Mouse (Mus musculus): ENCODE measurements at regions not wholly inside any gene's neighbourhood (a gene's known extent, or its start where the extent isn't known, plus 50 kb on each side); places are given as distances from the start of the nearest gene placed in this dataset.
A peak's percentile ranks its signal among the peaks of the same experiment; 100 is the strongest.
"Not testable (repeated sequence)": the region's sequence is repeated elsewhere in the genome, so short reads cannot be mapped to it uniquely, and the experiment has no call there.

- DNase-seq (ENCODE audit: low read depth): not testable (repeated sequence)
Observed at GRCm38 (mm10) chr14:19217916-19218315, 200.8 kb downstream of the Gm21738 start.

- no peak for TF ChIP-seq CTCF (IDR thresholded peaks at IDR 0.05; ENCODE audit: borderline replicate concordance, extremely low read depth, insufficient read depth, insufficient read length)
- no peak for TF ChIP-seq POLR2A (IDR thresholded peaks at IDR 0.05; ENCODE audit: borderline replicate concordance, extremely low read depth, insufficient read depth, insufficient read length, poor library complexity, severe bottlenecking)
- no peak for DNase-seq (ENCODE audit: low read depth)
Observed at GRCm38 (mm10) chr14:19208507-19208906, 210.2 kb downstream of the Gm21738 start.

- not testable (repeated sequence) for DNase-seq (ENCODE audit: low read depth)
Observed at GRCm38 (mm10) chr14:19180203-19180602, 238.5 kb downstream of the Gm21738 start.

- DNase-seq (ENCODE audit: low read depth): not testable (repeated sequence)
Observed at GRCm38 (mm10) chr14:19178060-19178459, 240.7 kb downstream of the Gm21738 start.

GRCm38 (mm10) chr14:19175288-19175687, 243.4 kb downstream of the Gm21738 start:
- TF ChIP-seq CTCF (IDR thresholded peaks at IDR 0.05; ENCODE audit: borderline replicate concordance, extremely low read depth, insufficient read depth, insufficient read length) (peak; percentile 48; the same call in 1 of the 2 replicates), POLR2A (IDR thresholded peaks at IDR 0.05; ENCODE audit: borderline replicate concordance, extremely low read depth, insufficient read depth, insufficient read length, poor library complexity, severe bottlenecking) (no peak)
- DNase-seq (ENCODE audit: low read depth): peak; percentile 4

- DNase-seq (ENCODE audit: low read depth): not testable (repeated sequence)
Observed at GRCm38 (mm10) chr14:19170300-19171022, 248.3 kb downstream of the Gm21738 start.

GRCm38 (mm10) chr14:19166821-19167220, 251.9 kb downstream of the Gm21738 start:
- DNase-seq (ENCODE audit: low read depth): no peak
- TF ChIP-seq POLR2A (IDR thresholded peaks at IDR 0.05; ENCODE audit: borderline replicate concordance, extremely low read depth, insufficient read depth, insufficient read length, poor library complexity, severe bottlenecking) (no peak), CTCF (IDR thresholded peaks at IDR 0.05; ENCODE audit: borderline replicate concordance, extremely low read depth, insufficient read depth, insufficient read length) (no peak)

- not testable (repeated sequence) for DNase-seq (ENCODE audit: low read depth)
Observed at GRCm38 (mm10) chr14:19139875-19140274, 245.8 kb upstream of the Ube2e2 start.

GRCm38 (mm10) chr14:19131532-19131931, 237.5 kb upstream of the Ube2e2 start:
- DNase-seq (ENCODE audit: low read depth): no peak
- TF ChIP-seq CTCF (IDR thresholded peaks at IDR 0.05; ENCODE audit: borderline replicate concordance, extremely low read depth, insufficient read depth, insufficient read length): no peak
- TF ChIP-seq POLR2A (IDR thresholded peaks at IDR 0.05; ENCODE audit: borderline replicate concordance, extremely low read depth, insufficient read depth, insufficient read length, poor library complexity, severe bottlenecking): no peak
